Mouse (Mus musculus) layer of hippocampus, adult 6 months (tissue): ENCODE data around the gene Tgoln1. TPM values are rescaled to one million over a fixed set of nuclear protein-coding genes. Genes with fewer than 3 reads are reported as not detected.

Experiments used
- long read RNA-seq, 2 experiments: library from polyadenylated mRNA; unstranded; transcript quantifications; one replicate each; pipeline ENCODE4 v2.0.0; 2019 to 2020
- polyA plus RNA-seq: library from polyadenylated mRNA; unstranded; fragments of <200 nt; fragmentation: Nextera tagmentation; gene quantifications from 2 replicates; pipeline ENCODE4 v1.2.3, GENCODE M21; 2021

Gene Tgoln1
- 28.3 and 33.3 TPM in 2 replicates for polyA plus RNA-seq
- long read RNA-seq, experiment 1, full-length matches to known transcripts, result 33 of 93 reads
- long read RNA-seq, experiment 1, partial matches to known transcripts, result 18 of 93 reads
- long read RNA-seq, experiment 1, other reads (novel, unspliced or antisense), result 42 of 93 reads
- long read RNA-seq, experiment 2, full-length matches to known transcripts, result 282 of 366 reads
- long read RNA-seq, experiment 2, partial matches to known transcripts, result 27 of 366 reads
- long read RNA-seq, experiment 2, other reads (novel, unspliced or antisense), result 57 of 366 reads

DNA sequence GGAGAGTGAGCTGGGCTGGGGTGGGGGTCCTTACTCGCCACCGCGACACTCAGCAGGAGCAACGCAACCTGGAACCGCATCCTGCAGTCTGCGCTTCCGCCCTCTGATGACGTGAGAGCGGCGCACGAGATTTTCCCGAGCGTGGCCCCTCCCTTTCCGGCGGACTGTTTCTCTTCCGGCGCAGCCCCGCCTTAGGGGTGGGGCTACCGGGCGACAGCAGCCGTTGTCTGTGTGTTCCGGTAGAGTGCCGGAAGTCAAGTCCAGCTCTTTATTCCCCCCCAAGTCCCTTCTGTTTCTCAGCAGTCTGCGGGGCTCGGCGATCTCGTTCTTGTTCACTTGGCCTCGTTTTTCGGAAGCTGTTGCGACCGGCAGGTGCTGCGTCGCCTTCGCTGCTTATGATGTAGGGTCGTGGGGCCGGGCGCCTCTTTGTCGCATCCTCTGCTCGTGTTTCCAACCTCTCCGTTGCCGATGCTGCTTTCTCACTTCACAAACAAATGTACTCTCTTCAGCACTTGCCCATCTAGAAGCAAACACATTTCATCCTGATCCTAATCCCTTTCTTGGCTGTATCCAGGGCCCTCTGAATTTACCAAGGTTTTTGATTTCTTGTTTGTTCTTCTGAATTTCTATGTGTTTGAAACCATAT lies at the start of gene Tgoln1:
Gene Tgoln1 (minus strand): TSS at position 358 of the 646 bp plus-strand sequence.

DNA sequence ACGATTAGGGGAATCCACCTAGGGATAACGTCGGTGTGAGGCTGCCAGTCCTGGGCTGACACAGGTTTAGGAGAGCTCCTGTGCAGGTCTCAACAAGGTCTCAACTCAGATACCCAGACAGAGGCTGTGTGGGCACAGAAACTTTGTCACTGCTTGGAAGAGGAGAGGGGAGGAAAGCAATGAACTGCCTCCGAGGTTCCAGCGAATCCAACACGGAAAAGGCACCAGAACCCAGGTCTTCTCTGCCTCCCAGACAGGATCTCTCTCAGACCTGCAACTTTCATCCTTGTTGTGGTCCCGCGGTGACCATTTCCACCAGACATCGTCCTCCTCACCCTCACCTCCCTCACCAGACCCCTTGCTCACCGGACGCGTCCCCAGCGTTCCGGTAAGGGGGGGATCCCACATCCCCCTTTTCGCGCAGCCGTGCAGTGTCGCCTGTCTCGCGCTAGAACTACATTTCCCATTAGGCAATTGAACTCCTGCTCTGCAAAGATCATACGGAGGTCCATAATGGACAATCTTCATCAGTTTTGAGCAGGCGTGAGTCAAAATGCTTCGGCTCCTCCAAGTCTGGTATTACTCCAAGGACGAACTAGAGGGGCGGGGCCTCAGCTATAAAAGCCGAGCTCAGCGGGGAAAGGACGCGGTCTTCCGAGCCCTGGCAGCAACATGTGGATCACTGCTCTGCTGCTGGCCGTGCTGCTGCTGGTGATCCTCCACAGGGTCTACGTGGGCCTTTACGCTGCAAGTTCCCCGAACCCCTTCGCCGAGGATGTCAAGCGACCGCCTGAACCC lies 18.6 kb downstream of the Tgoln1 start, which contains the start of the genes Elmod3 and Retsat:
Gene Elmod3 (minus strand): TSS at position 458 of the 798 bp plus-strand sequence.
Gene Retsat (plus strand): TSS at position 520 of the 798 bp plus-strand sequence.

Other genes with a start within 250 kb of the Tgoln1 start
- 20.3 and 23.0 TPM in 2 replicates for gene Vamp5, start 236.5 kb downstream of the Tgoln1 start, polyA plus RNA-seq
- gene Vamp8, start 226.3 kb downstream of the Tgoln1 start, polyA plus RNA-seq, result 51.9 and 96.1 TPM in 2 replicates
- gene Ggcx, start 202.7 kb downstream of the Tgoln1 start, polyA plus RNA-seq, result 7.3 and 8.6 TPM in 2 replicates
- gene Mat2a, start 177.4 kb downstream of the Tgoln1 start, polyA plus RNA-seq, result 155 and 175 TPM in 2 replicates
- gene Sh2d6, start 95.3 kb downstream of the Tgoln1 start, polyA plus RNA-seq, result 0.54 and 0.73 TPM in 2 replicates
- gene Capg, start 72.6 kb downstream of the Tgoln1 start, polyA plus RNA-seq, result 8.3 and 11.5 TPM in 2 replicates
- gene Elmod3, start 18.6 kb downstream of the Tgoln1 start, polyA plus RNA-seq, result 19.8 and 24.0 TPM in 2 replicates
- 22.7 and 24.6 TPM in 2 replicates for gene Retsat, start 18.5 kb downstream of the Tgoln1 start, polyA plus RNA-seq
- gene Tcf7l1, start 172.3 kb upstream of the Tgoln1 start, polyA plus RNA-seq, result 0.93 and 1.1 TPM in 2 replicates